Mouse (Mus musculus) neural tube, embryonic 15.5 days (tissue): ENCODE data around the gene Neurod4. TPM values are rescaled to one million over a fixed set of nuclear protein-coding genes. Genes with fewer than 3 reads are reported as not detected.

Source experiments
- ATAC-seq: fragments of 200-750 bp; cut with Nextera tagmentation; 2 replicates; pipeline ENCODE4 v1.8.0; 2017; ENCODE audit warnings: mild to moderate bottlenecking, moderate TSS enrichment, moderate library complexity; ENCODE audit not compliant: low FRiP score
- H3K27ac ChIP-seq: fragments of 300-500 bp; sonication (generic); replicated peaks from 2 replicates; pipeline ENCODE4 v1.5.1; 2015; ENCODE audit warnings: mild to moderate bottlenecking, inconsistent platforms
- H3K27me3 ChIP-seq: fragments of 300-500 bp; sonication (generic); replicated peaks from 2 replicates; pipeline ENCODE4 v1.6.1; 2015; ENCODE audit warnings: inconsistent platforms
- H3K36me3 ChIP-seq: fragments of 300-500 bp; sonication (generic); 2 replicates; pipeline ENCODE4 v1.6.1; 2015; ENCODE audit warnings: inconsistent platforms
- H3K4me1 ChIP-seq: fragments of 300-500 bp; sonication (generic); 2 replicates; pipeline ENCODE4 v1.6.1; 2015; ENCODE audit warnings: inconsistent platforms
- H3K4me2 ChIP-seq: fragments of 300-500 bp; sonication (generic); 2 replicates; pipeline ENCODE4 v1.6.1; 2015; ENCODE audit warnings: inconsistent platforms, mild to moderate bottlenecking, moderate library complexity
- H3K4me3 ChIP-seq: fragments of 300-500 bp; sonication (generic); replicated peaks from 2 replicates; pipeline ENCODE4 v1.5.1; 2015; ENCODE audit warnings: mild to moderate bottlenecking, inconsistent platforms
- H3K9ac ChIP-seq: fragments of 300-500 bp; sonication (generic); replicated peaks from 2 replicates; pipeline ENCODE4 v1.6.1; 2015; ENCODE audit warnings: mild to moderate bottlenecking, inconsistent platforms
- H3K9me3 ChIP-seq: fragments of 300-500 bp; sonication (generic); replicated peaks from 2 replicates; pipeline ENCODE4 v1.6.1; 2016; ENCODE audit warnings: inconsistent platforms
- WGBS: fragments of 180-500 bp; shearing (Covaris S2); methylation state at CpG from one replicate; pipeline ENCODE4 v1.1.7; 2015; ENCODE audit warnings: mixed read lengths; 5-methylcytosine and 5-hydroxymethylcytosine counted together
- polyA plus RNA-seq: library from polyadenylated mRNA; unstranded; fragments of >200 nt; fragmentation: Nextera tagmentation; extraction: Ambion mirVana; gene quantifications from 2 replicates; pipeline ENCODE4 v1.2.1, GENCODE M21; 2015

Neurod4 gene
- polyA plus RNA-seq, 1 experiment from 2014 or later = 0.37 TPM

DNA sequence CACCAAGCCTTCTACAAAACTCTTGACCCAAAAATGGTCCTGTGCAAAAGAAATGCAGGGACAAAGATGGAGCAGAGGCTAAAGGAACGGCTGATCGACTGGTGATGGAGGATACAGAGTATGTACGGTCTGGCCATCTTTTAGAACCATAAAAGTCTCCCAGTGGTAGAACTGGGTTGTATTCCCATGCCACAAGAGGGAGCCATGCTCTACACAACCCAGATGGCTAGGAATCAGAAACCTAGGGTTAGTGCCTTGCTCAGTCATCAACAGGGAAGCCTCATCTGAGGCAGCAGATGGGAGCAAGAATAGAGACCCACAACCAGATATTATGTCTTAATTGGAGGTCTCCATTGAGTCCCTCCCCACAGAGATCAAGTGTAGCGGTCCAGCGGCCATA is 50.5 kb downstream of the Neurod4 start:
- Histone ChIP-seq H3K9me3 (no peaks in the 10 kb centered on the region), H3K36me3 (no peaks in the 10 kb centered on the region), H3K4me1 (no peaks in the 10 kb centered on the region), H3K4me3 (no peak overlapping the region), H3K9ac (no peak overlapping the region), H3K27ac (no peak overlapping the region), H3K4me2 (no peak overlapping the region), H3K27me3 (no peaks in the 10 kb centered on the region)
- ATAC-seq = no peak
- WGBS = 88% methylated on average over 5 of the region's 5 CpGs

DNA sequence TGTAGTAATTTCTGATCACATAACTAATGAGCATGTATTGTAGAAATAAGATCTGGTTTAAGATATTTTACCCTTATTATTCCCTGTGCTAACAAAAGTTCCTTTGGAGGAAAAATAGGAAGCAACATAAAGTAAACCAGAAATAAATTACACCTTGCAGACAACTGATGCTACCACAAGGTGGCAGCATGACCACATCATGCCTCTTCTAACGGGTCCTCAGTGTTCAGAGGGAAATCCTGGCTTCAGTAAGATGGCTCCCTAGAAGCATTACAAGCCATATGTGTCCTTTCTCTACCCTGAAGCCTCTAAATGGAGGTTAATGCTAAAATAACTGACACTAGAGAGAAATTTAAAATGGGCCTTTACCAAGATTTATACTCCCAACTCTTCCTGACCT is 51.8 kb downstream of the Neurod4 start:
- Histone ChIP-seq H3K36me3 (no peaks in the 10 kb centered on the region), H3K4me3 (no peak overlapping the region), H3K9ac (no peak overlapping the region), H3K9me3 (no peaks in the 10 kb centered on the region), H3K4me2 (no peak overlapping the region), H3K27ac (no peak overlapping the region), H3K4me1 (no peaks in the 10 kb centered on the region), H3K27me3 (no peaks in the 10 kb centered on the region)
- peak; percentile 96 for ATAC-seq
- 0% methylated on average over 1 of the region's 1 CpGs for WGBS

DNA sequence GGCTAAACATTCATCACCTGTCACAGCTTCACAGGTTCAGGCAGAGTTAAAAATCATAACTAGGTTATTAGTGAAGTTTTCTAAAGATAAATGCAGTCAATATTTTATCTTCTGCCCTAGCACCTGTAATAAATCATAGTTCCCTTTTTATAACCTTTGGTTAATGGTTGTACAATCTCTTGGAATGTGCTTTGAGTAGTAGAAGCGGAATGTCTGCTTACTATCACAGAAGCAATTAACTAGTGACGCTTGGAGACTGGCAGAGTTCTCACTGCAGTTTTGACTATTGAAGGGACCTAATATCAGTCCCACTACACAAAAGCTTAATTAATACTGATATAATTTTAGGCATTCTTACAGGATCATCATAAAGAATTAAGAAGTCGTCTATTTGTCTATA is 55.0 kb downstream of the Neurod4 start:
- H3K4me1 ChIP-seq = no peaks in the 10 kb centered on the region
- H3K36me3 ChIP-seq = no peaks in the 10 kb centered on the region
- ATAC-seq = no peak
- no peaks in the 10 kb centered on the region for H3K9me3 ChIP-seq
- no peak overlapping the region for H3K9ac ChIP-seq
- no peak overlapping the region for H3K4me3 ChIP-seq
- no peak overlapping the region for H3K27ac ChIP-seq
- 77% methylated on average over 3 of the region's 3 CpGs for WGBS
- no peaks in the 10 kb centered on the region for H3K27me3 ChIP-seq
- no peak overlapping the region for H3K4me2 ChIP-seq

Other genes starting within 250 kb of the Neurod4 start
- not detected in 2 replicates for gene Olfr821, start 249.9 kb downstream of the Neurod4 start, polyA plus RNA-seq
- gene Olfr822, start 209.0 kb downstream of the Neurod4 start, polyA plus RNA-seq = not detected in 2 replicates
- not detected in 2 replicates for gene Olfr823, start 164.9 kb downstream of the Neurod4 start, polyA plus RNA-seq
- gene Olfr824, start 150.2 kb downstream of the Neurod4 start, polyA plus RNA-seq = not detected in 2 replicates
- gene Olfr825, start 113.5 kb downstream of the Neurod4 start, polyA plus RNA-seq = not detected in 2 replicates
- gene Olfr826, start 96.1 kb downstream of the Neurod4 start, polyA plus RNA-seq = not detected in 2 replicates
- not detected in 2 replicates for gene Olfr827, start 65.8 kb downstream of the Neurod4 start, polyA plus RNA-seq
- 0.37 and 7.7 TPM in 2 replicates for gene Tespa1, start 42.6 kb upstream of the Neurod4 start, polyA plus RNA-seq
- gene Vmn2r84, start 114.1 kb upstream of the Neurod4 start, polyA plus RNA-seq = 0.04 and 0.08 TPM in 2 replicates
- gene Vmn2r85, start 149.5 kb upstream of the Neurod4 start, polyA plus RNA-seq = 0.04 TPM in 1 of 2 replicates, not detected in the other
- 0.05 and 0.08 TPM in 2 replicates for gene Vmn2r86, start 175.8 kb upstream of the Neurod4 start, polyA plus RNA-seq
- gene Vmn2r87, start 217.2 kb upstream of the Neurod4 start, polyA plus RNA-seq = 0.10 and 0.18 TPM in 2 replicates